Mouse (Mus musculus): ENCODE measurements around the gene Sik2.
A peak's percentile ranks its signal among the peaks of the same experiment; 100 is the strongest.

The Sik2 gene

GRCm38 (mm10) chr9:50986123-50986522, 22.8 kb downstream of the Sik2 start:
- DNase-seq (ENCODE audit: extremely low spot score) = peak; percentile 16

GRCm38 (mm10) chr9:50981499-50982190, 27.2 kb downstream of the Sik2 start:
- DNase-seq (ENCODE audit: extremely low spot score) = no peak

DNA sequence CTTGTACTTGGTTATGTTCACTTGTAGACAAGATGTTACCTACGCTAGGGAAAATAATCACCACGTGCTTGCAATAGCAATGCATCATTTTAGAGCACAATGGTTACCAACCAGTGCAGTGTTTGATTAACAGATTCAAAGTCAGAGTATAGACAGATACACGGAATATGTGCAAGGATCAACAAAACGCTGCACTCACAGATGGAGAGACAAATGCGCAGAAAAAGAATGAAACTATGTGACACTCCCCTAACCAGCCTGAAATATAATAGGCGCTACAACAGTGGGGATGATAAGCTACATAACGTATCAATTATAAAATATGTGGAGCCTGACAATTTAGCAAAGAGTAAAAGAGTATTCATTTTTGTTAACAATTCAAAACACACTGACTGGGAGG, 34.2 kb downstream of the Sik2 start:
- DNase-seq (ENCODE audit: extremely low spot score) = no peak

DNA sequence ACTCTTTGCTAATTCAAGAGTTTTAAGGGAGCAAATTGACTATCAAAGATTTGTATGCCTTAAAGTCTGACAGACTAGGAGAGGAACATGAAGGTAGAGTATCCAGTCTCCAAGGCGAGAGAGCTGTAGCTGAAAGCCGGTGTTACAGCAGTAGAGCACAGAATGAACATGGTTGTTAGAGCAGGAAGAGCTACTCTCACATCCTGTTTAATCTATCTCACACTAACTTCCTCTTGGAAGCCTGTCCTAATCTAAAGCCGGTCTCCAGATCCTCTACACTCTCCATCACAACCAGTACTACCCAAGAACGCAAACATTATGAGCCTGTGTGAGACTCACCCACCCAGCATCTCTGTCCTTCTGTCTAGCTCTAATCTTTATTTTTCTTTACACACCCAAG, 38.5 kb downstream of the Sik2 start:
- no peak for DNase-seq (ENCODE audit: extremely low spot score)

- no peak for DNase-seq (ENCODE audit: extremely low spot score)
Observed at GRCm38 (mm10) chr9:50969266-50969665, 39.6 kb downstream of the Sik2 start.

DNA sequence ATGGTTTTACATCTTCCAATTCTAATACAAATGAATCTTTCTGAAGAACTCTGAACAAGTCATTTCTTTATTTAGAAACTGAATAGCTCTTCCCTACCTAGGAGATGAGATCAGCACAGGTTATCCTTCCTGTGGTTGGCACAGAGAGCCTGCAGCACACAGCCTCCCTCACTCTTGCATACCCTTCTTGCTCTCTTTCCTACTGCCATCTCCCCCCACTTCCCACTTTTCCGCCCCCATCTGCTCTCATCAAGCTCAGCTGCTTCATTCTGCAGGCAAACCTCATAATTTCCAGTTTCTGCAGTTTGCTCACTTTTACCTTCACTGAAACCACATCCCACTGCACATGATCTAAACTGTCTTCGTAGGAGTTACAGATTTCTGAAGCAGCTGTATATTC, 42.6 kb downstream of the Sik2 start:
- DNase-seq (ENCODE audit: extremely low spot score) = no peak

DNA sequence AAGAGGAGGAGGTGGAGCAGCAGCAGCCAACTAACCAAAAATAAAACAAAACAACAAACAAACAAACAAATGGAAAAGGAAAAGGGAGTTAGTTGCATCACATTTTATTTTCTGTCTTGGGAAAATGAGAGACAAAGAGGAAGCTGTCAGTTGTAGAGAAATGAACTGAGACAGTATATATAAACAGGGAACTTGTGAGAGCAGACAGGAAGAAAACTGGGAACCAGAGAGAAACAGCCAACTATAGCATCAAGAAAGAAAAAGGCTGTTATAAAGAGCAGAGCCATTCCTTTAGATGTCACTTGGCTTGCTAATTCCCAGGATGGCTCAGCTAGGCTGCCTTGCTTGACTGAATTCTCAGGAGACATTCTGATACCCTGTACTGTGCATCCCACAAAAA, 43.5 kb downstream of the Sik2 start:
- no peak for DNase-seq (ENCODE audit: extremely low spot score)

- no peak for DNase-seq (ENCODE audit: extremely low spot score)
Observed at GRCm38 (mm10) chr9:50964911-50965310, 44.0 kb downstream of the Sik2 start.

DNA sequence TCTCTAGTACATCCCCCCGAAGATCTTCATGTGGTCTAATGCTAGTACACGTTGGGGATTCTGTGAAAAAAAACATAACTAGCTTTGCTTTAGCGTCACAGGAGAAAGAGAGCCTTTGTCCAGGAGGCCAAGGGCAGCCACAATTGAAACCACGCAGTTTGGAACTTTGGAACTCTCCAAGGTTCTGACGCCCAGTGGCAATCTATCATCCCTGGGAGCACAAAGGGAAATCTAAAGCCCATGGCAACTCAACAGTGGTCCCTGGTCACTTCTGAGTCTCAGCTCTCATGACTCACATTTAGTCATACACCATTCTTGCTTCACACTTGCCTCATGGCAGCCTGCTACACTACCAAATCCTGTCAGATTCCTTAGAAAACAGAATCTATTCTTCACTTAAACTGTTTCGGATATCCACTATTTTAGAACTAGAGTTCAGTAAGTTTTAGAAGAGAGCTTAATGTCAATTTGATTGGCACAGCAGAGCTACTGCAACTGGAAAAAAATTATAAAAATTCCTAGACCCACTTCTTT, 50.9 kb downstream of the Sik2 start:
- peak; percentile 17 for DNase-seq (ENCODE audit: extremely low spot score)

GRCm38 (mm10) chr9:50955176-50955575, 53.7 kb downstream of the Sik2 start:
- DNase-seq (ENCODE audit: extremely low spot score) = no peak

DNA sequence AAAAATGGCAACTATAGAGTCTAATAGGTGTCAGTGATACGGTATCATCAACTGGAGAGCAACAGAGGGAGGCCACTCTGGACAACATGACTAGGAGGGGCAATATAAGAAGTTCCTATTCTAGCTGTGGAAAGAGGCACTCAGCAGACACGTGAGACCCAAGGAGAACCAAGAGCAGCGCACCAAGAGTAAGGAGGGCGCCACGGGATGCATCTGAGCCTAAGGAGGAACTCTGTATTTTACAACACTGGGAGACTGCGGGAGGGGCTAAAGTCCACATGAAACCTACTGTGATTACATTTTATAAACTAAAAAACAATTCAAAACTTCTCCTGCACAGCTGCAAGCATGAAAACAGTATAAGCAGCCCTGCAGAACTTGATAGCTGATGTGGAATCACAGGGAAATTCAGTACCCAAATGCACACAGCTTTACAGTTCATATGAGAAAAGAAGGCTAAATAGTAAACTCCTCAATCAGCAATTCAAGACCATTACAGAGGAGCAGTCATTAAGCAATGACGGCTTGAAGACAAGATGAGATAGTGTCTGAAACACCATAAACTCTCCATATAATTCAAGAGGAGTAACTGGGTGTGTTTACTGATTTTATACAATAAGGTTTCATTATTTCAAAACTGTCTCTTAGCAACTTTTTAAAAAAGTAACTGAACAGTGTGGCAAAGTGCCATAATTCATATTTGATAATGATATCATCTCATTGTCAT, 60.6 kb downstream of the Sik2 start:
- no peak for DNase-seq (ENCODE audit: extremely low spot score)

DNA sequence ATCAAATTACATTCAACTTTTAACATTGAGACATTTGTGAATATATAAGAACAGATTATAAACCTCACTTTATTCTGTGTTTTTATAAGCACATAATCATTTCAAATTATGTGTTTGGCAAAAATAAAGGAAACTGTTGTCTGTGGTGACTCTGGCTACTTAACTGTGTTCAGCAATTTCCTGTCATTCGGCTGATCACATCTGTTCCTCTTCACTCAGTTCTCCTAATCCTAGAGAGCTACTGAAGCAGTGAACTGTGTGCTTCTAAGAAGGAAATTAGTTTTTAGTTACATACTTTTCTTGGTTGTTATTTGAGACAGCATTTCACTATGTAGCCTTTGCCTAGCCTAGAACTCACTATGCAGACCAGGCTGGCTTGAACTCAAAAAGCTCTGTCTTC, 62.5 kb downstream of the Sik2 start:
- no peak for DNase-seq (ENCODE audit: extremely low spot score)

DNA sequence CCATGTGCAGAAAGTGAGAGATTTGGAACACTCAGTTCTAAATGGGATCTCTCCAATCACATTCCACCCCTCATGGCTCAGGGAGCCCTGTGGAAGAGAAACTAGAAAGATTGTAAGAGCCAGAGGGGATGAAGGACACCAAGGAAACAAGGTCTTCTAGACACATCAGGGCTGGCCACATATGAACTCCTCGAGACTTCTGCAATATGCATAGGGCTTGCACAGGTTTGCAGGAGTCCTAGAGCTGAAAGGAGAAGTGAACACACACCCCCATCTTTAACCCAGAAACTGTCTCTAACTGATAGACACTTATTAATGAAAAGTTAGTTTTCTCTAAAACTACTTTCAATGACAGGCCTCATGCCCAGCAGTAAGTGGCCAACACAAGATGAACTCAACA, 64.0 kb downstream of the Sik2 start:
- no peak for DNase-seq (ENCODE audit: extremely low spot score)

- no peak for DNase-seq (ENCODE audit: extremely low spot score)
Observed at GRCm38 (mm10) chr9:50942711-50943110, 66.2 kb downstream of the Sik2 start.

DNA sequence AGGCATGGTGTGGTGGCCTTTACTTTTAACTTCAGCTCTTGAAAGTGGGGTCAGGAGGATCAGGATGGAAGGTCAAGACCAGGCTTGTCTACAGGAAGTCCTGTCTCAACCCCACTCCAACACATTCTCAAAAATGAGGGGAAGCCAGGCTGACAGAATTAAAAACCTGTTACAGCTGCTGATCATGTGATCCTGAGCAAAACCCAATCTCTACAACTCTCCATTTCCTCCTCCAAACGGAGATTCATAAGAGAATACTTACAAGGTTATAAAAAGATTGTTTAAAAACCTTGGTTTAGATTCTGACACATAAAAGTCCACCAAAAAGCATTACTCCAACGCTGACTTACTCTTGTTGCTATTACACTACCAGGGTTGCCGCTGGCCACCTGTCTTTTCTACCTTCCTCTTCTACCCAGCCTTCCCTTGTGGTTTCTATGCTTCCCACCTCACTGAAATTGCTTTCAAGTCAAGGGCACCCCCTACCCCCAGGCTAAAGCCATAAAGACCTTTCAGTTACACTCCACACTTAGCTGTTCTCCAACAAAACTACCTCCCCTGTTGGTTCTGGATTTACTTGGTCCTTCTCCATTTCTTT, 67.0 kb downstream of the Sik2 start:
- DNase-seq (ENCODE audit: extremely low spot score) = no peak

DNA sequence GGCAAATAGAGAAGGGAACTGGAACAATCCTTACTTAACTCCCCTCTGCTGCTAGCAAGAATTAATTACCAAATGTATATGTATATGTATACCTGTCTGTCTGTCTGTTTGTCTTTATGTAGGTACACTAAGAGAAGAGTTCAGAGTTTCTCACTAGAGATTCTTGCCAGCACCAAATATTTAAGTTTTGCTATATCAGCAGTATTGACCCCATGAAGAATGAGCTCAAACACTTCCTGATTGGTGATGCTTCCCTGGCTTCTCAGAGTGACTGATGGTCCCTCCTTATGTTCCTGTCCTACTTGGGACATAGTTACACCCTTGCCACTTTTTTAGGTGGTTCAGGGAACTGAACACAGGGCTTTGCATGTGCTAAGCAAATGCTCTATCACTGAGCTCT, 78.9 kb downstream of the Sik2 start:
- no peak for DNase-seq (ENCODE audit: extremely low spot score)

DNA sequence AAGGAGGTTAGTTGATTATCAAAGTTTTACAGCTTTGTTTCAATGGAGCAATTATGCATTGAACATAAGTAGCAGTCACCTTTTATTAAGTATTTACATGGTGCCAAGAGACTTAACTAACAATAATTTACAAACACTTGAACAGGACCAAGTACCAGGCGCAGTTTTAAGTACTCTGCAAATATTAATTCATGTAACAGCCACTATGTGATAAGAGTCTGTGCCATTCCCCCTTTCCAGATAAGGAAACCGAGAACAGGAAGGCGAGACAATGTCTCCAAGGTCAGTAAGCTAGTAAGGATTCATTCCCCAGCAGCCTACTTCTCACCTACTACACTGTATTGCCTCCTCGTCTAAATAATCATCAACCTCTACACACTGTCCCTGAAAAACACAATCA, 83.1 kb downstream of the Sik2 start:
- no peak for DNase-seq (ENCODE audit: extremely low spot score)

GRCm38 (mm10) chr9:50924454-50924853, 84.4 kb downstream of the Sik2 start:
- no peak for DNase-seq (ENCODE audit: extremely low spot score)

DNA sequence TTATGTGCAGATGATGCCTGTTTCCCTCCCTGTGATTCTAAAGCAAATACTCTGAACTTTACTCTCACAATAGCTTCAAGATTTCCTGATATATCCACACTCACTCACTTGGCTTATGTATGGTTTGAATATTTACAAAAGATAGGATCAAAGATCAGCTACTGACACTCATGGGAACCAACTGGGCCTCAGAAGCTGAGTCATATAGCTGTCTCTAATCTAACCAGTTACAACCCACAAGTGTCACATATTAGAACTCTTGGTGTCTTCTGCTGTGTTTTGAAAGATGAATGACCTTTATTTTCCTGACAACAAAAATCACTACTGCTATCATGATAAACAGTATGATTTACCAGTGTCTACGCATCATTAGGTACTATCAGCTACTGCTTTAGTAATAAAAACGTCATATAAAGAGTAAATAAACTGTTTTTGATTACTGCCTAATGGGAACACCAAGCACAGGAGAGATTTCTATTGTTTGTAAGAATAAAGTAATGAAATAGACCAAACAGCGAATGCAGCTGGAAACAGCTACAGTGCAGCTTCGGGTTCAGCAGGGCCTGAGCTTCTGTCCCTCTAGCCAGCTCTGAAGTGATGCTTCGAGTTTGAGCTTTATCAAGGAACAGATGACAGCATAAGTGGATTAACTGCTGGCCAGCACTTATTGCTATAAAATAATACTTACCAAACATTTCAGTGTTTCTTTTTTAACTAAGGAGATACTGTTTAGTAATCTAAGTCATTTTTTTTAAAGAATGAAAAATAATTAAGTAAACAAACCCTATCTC, 86.3 kb downstream of the Sik2 start:
- no peak for DNase-seq (ENCODE audit: extremely low spot score)

DNA sequence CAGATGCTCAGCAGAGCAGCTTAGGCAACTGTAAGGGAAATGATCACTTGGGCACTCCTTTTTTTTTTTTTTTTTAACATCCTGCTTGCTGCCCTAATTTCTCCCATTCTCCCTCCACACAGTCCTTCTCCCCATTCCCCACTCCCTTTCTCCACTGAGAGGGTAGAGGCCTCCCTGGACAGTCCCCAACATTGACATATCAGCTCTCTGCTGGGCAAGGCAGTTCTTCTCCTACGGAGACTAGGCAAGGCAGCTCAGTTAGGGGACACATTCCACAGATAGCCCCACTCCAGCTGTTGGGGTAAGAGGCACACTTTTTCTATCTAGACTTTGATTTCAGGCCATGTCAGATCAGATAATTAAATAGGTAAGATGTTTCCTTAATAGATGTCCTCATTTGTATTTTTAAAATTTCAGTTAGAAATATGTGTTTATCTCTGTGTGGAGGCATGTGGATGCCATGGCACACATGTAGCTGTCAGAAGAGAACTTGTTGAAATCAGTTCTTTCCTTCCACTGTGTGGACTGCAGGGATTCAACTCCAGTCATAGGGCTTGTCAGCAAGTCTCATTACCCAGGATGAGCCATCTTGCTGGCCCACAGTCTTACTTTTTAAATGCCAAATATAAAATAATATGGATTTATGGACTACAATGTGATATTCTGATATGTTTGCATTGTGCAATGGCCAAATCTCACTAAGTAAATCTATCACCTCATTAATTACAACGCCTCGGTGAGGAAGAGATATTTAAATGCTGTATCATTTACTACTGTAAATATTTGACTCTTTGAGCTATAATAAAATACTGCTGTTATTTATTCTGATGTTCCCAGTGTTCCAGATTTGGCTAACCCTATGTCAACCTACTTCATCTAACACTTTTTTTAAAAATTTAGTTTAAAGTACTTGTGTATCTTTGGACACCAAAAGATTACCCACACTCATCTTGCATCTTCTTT, 87.7 kb downstream of the Sik2 start:
- no peak for DNase-seq (ENCODE audit: extremely low spot score)

- no peak for DNase-seq (ENCODE audit: extremely low spot score)
Observed at GRCm38 (mm10) chr9:50919554-50919953, 89.3 kb downstream of the Sik2 start.

Measured in embryo, embryonic 9.5 days (tissue).